Mouse (Mus musculus): Measurements from ENCODE around the gene Gm7145.
"Not testable (repeated sequence)": the region's sequence is repeated elsewhere in the genome, so short reads cannot be mapped to it uniquely, and the experiment has no call there.

Gene Gm7145

DNA sequence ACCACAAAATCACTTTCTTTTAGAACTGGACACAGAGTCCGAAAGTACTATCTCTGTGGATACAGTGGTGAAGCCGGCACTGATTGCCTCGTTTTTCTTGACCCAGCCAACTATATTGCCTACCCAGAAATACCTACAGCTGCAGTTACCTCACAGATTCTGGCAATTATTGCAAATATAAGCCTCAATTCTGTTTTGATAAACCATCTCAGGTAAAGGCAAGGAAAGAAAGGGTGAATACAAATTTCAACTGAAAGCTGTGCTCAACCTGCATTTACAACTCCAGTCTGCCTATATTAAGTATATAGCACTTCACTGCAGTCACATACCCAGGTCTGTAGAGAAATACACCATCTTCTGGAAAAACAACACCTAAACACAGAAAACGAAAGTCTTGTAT, at the start of gene Gm7145:
Gene Gm7145 (plus strand): TSS at position 301 of the 400 bp plus-strand sequence.
- no peak for DNase-seq (ENCODE audit: low spot score in 2 of 2)

DNA sequence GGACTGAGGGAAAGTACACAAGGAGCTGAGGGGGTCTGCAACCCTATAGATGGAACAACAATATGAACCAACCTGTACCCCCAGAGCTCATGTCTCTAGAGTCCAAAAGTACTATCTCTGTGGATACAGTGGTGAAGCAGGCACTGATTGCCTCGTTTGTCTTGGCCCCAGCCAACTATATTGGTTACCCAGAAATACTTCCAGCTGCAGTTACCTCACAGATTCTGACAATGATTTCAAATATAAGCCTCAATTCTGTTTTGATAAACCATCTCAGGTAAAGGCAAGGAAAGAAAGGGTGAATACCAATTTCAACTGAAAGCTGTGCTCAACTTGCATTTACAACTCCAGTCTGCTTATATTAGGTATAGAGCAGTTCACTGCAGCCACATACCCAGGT, 38.0 kb upstream of the Gm7145 start, which contains the start of gene Gm28168:
Gene Gm28168 (plus strand): TSS at position 301 of the 400 bp plus-strand sequence.
- DNase-seq (ENCODE audit: low spot score in 2 of 2) = not testable (repeated sequence)

DNA sequence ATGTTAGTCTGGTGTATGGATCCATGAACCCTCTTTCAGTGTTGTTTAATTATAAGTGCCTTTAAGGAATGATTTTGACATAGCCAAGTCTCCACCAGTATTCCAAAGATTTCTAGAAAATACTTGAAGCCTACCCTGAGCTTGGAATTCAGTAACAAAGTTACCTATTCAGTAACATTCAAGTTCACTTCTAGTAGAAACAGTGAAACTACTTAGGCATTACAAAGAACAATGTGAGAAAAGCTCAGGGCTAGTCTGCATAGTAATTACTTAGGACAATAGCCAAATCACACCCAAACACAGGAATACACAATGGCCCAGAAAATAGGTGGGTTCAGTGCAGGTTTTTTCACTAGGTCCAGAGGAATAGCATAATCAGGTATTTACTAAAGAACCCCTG, 38.1 kb downstream of the Gm7145 start:
- not testable (repeated sequence) for DNase-seq (ENCODE audit: low spot score in 2 of 2)

- DNase-seq (ENCODE audit: low spot score in 2 of 2) = not testable (repeated sequence)
These were observed 47.0 kb downstream of the Gm7145 start for GRCm38 (mm10) chr1:118012736-118013135.
